Mouse (Mus musculus) forebrain, embryonic 11.5 days (tissue): ENCODE measurements at regions not wholly inside any gene's neighbourhood (a gene's known extent, or its start where the extent isn't known, plus 50 kb on each side); places are given as distances from the start of the nearest gene placed in this dataset.
A peak's percentile ranks its signal among the peaks of the same experiment; 100 is the strongest.

Experiments
- ATAC-seq: fragments of 200-750 bp; cut with Nextera tagmentation; replicated peaks from 2 replicates; pipeline ENCODE4 v1.8.0; 2017; ENCODE audit warnings: moderate TSS enrichment; ENCODE audit not compliant: low FRiP score
- DNase-seq: peaks from one replicate; pipeline ENCODE4 v3.0.0-alpha.2; 2017; ENCODE audit warnings: low spot score
- H3K27ac ChIP-seq: fragments of 300-500 bp; sonication (generic); 2 replicates; pipeline ENCODE4 v1.5.1; 2014; ENCODE audit warnings: low read depth, low read length
- H3K27me3 ChIP-seq: fragments of 300-500 bp; sonication (generic); 2 replicates; pipeline ENCODE4 v1.6.1; 2014; ENCODE audit warnings: mild to moderate bottlenecking, low read length, mixed read lengths; ENCODE audit not compliant: control insufficient read depth, insufficient read depth
- H3K36me3 ChIP-seq: fragments of 300-500 bp; sonication (generic); 2 replicates; pipeline ENCODE4 v1.6.1; 2014; ENCODE audit warnings: mild to moderate bottlenecking, low read length, moderate library complexity, mixed read lengths; ENCODE audit not compliant: control insufficient read depth, insufficient read depth
- H3K4me1 ChIP-seq: fragments of 300-500 bp; sonication (generic); replicated peaks from 2 replicates; pipeline ENCODE4 v1.6.1; 2014; ENCODE audit warnings: low read length, mixed read lengths; ENCODE audit not compliant: control insufficient read depth, insufficient read depth
- H3K4me2 ChIP-seq: fragments of 300-500 bp; sonication (generic); 2 replicates; pipeline ENCODE4 v1.6.1; 2014; ENCODE audit warnings: low read depth, mild to moderate bottlenecking, low read length, moderate library complexity, mixed read lengths; ENCODE audit not compliant: severe bottlenecking
- H3K4me3 ChIP-seq: fragments of 300-500 bp; sonication (generic); 2 replicates; pipeline ENCODE4 v1.5.1; 2014; ENCODE audit warnings: low read depth, low read length
- H3K9ac ChIP-seq: fragments of 300-500 bp; sonication (generic); 2 replicates; pipeline ENCODE4 v1.6.1; 2014; ENCODE audit warnings: low read length
- H3K9me3 ChIP-seq: fragments of 300-500 bp; sonication (generic); 2 replicates; pipeline ENCODE4 v1.6.1; 2016; ENCODE audit warnings: low read length, mixed read lengths; ENCODE audit not compliant: control insufficient read depth
- WGBS: fragments of 180-500 bp; shearing (Covaris S2); extraction: QIAGEN DNeasy Blood & Tissue Kit; methylation state at CpG from one replicate; pipeline ENCODE4 v1.1.7; 2014; 5-methylcytosine and 5-hydroxymethylcytosine counted together

- Histone ChIP-seq H3K4me3 (no peak overlapping the region), H3K9me3 (no peaks in the 10 kb centered on the region), H3K27me3 (peaks cover 2% of the 10 kb centered on the region; the same call in 1 of the 2 replicates), H3K27ac (no peak overlapping the region), H3K36me3 (no peaks in the 10 kb centered on the region), H3K9ac (no peak overlapping the region), H3K4me2 (peak overlapping the region; percentile 36; the same call in 1 of the 2 replicates), H3K4me1 (peaks cover 20% of the 10 kb centered on the region)
- 25% methylated on average over 7 of the region's 7 CpGs for WGBS
- DNase-seq (no peak), ATAC-seq (peak; percentile 15; the same call in 1 of the 2 replicates)
Measured at GRCm38 (mm10) chr4:124255183-124255543, 337.3 kb upstream of the 4930535I16Rik start.

- ATAC-seq (peak; percentile 71), DNase-seq (peak; percentile 70)
- Histone ChIP-seq H3K27ac (peak overlapping the region; percentile 18; the same call in 1 of the 2 replicates), H3K9ac (no peak overlapping the region), H3K36me3 (no peaks in the 10 kb centered on the region), H3K4me3 (no peak overlapping the region), H3K4me1 (peaks cover 20% of the 10 kb centered on the region), H3K9me3 (no peaks in the 10 kb centered on the region), H3K4me2 (peak overlapping the region; percentile 36), H3K27me3 (peaks cover 2% of the 10 kb centered on the region; the same call in 1 of the 2 replicates)
- WGBS, result 16% methylated on average over 22 of the region's 22 CpGs
Measured at GRCm38 (mm10) chr4:124254446-124255182, 336.8 kb upstream of the 4930535I16Rik start.

- 50% methylated on average over 13 of the region's 13 CpGs for WGBS
- H3K4me2 ChIP-seq, result no peak overlapping the region
- DNase-seq (no peak), ATAC-seq (no peak)
- H3K27me3 ChIP-seq, result no peaks in the 10 kb centered on the region
- H3K36me3 ChIP-seq, result no peaks in the 10 kb centered on the region
- no peak overlapping the region for H3K4me3 ChIP-seq
- no peak overlapping the region for H3K9ac ChIP-seq
- H3K4me1 ChIP-seq, result no peaks in the 10 kb centered on the region
- no peak overlapping the region for H3K27ac ChIP-seq
- no peaks in the 10 kb centered on the region for H3K9me3 ChIP-seq
Measured at GRCm38 (mm10) chr4:124241600-124241999, 323.8 kb upstream of the 4930535I16Rik start.

GRCm38 (mm10) chr4:124236476-124236875, 318.7 kb upstream of the 4930535I16Rik start:
- no peaks in the 10 kb centered on the region for H3K36me3 ChIP-seq
- no peaks in the 10 kb centered on the region for H3K9me3 ChIP-seq
- H3K9ac ChIP-seq, result no peak overlapping the region
- H3K4me1 ChIP-seq, result no peaks in the 10 kb centered on the region
- H3K4me3 ChIP-seq, result no peak overlapping the region
- 75% methylated on average over 16 of the region's 16 CpGs for WGBS
- H3K27ac ChIP-seq, result no peak overlapping the region
- H3K27me3 ChIP-seq, result no peaks in the 10 kb centered on the region
- no peak for ATAC-seq
- DNase-seq, result no peak
- H3K4me2 ChIP-seq, result no peak overlapping the region

GRCm38 (mm10) chr4:124228537-124228936, 310.7 kb upstream of the 4930535I16Rik start:
- no peaks in the 10 kb centered on the region for H3K36me3 ChIP-seq
- no peaks in the 10 kb centered on the region for H3K4me1 ChIP-seq
- H3K27ac ChIP-seq, result no peak overlapping the region
- ATAC-seq, result 0 out of 2 replicates have a peak, but pooled peaks have one; percentile 51
- no peaks in the 10 kb centered on the region for H3K9me3 ChIP-seq
- H3K4me3 ChIP-seq, result no peak overlapping the region
- no peaks in the 10 kb centered on the region for H3K27me3 ChIP-seq
- no peak overlapping the region for H3K4me2 ChIP-seq
- peak; percentile 87 for DNase-seq
- no peak overlapping the region for H3K9ac ChIP-seq
- 13% methylated on average over 17 of the region's 17 CpGs for WGBS

- H3K4me3 ChIP-seq, result no peak overlapping the region
- WGBS, result 85% methylated on average over 15 of the region's 15 CpGs
- no peak overlapping the region for H3K4me2 ChIP-seq
- H3K9ac ChIP-seq, result no peak overlapping the region
- no peaks in the 10 kb centered on the region for H3K36me3 ChIP-seq
- no peaks in the 10 kb centered on the region for H3K4me1 ChIP-seq
- H3K27me3 ChIP-seq, result no peaks in the 10 kb centered on the region
- no peaks in the 10 kb centered on the region for H3K9me3 ChIP-seq
- no peak overlapping the region for H3K27ac ChIP-seq
- ATAC-seq, result no peak
- DNase-seq, result no peak
Measured at GRCm38 (mm10) chr4:124223646-124224500, 306.1 kb upstream of the 4930535I16Rik start.

GRCm38 (mm10) chr4:124221736-124222135, 303.9 kb upstream of the 4930535I16Rik start:
- no peak overlapping the region for H3K4me2 ChIP-seq
- no peak overlapping the region for H3K27ac ChIP-seq
- WGBS, result 86% methylated on average over 4 of the region's 4 CpGs
- H3K4me3 ChIP-seq, result no peak overlapping the region
- DNase-seq (no peak), ATAC-seq (no peak)
- no peak overlapping the region for H3K9ac ChIP-seq
- H3K4me1 ChIP-seq, result no peaks in the 10 kb centered on the region
- no peaks in the 10 kb centered on the region for H3K27me3 ChIP-seq
- H3K36me3 ChIP-seq, result no peaks in the 10 kb centered on the region
- H3K9me3 ChIP-seq, result no peaks in the 10 kb centered on the region

GRCm38 (mm10) chr4:124217206-124217605, 299.4 kb upstream of the 4930535I16Rik start:
- no peaks in the 10 kb centered on the region for H3K27me3 ChIP-seq
- ATAC-seq, result no peak
- H3K9ac ChIP-seq, result no peak overlapping the region
- H3K9me3 ChIP-seq, result no peaks in the 10 kb centered on the region
- H3K4me2 ChIP-seq, result no peak overlapping the region
- H3K36me3 ChIP-seq, result no peaks in the 10 kb centered on the region
- DNase-seq, result no peak
- no peak overlapping the region for H3K27ac ChIP-seq
- 62% methylated on average over 10 of the region's 10 CpGs for WGBS
- H3K4me1 ChIP-seq, result no peaks in the 10 kb centered on the region
- no peak overlapping the region for H3K4me3 ChIP-seq
